Mouse (Mus musculus): Measurements from ENCODE around the gene Zdhhc7.

Zdhhc7 gene

GRCm38 (mm10) chr8:120113758-120114255, 12.5 kb upstream of the Zdhhc7 start, which contains the start of gene 6430548M08Rik:
TSS of gene 6430548M08Rik (plus strand) at chr8:120114152.
- peak; percentile 100 for DNase-seq

- no peak for DNase-seq
Measured at GRCm38 (mm10) chr8:120113306-120113705, 12.0 kb upstream of the Zdhhc7 start.

GRCm38 (mm10) chr8:120112535-120112934, 11.3 kb upstream of the Zdhhc7 start:
- DNase-seq: no peak

GRCm38 (mm10) chr8:120111382-120111781, 10.1 kb upstream of the Zdhhc7 start:
- no peak for DNase-seq

- DNase-seq: no peak
Measured at GRCm38 (mm10) chr8:120110966-120111365, 9.7 kb upstream of the Zdhhc7 start.

- no peak for DNase-seq
Measured at GRCm38 (mm10) chr8:120109149-120109548, 7.9 kb upstream of the Zdhhc7 start.

GRCm38 (mm10) chr8:120104721-120105272, 3.5 kb upstream of the Zdhhc7 start:
- DNase-seq: no peak

GRCm38 (mm10) chr8:120103916-120104315, 2.6 kb upstream of the Zdhhc7 start:
- no peak for DNase-seq

- no peak for DNase-seq
Measured at GRCm38 (mm10) chr8:120100388-120101067, 754 bp downstream of the Zdhhc7 start.

- no peak for DNase-seq
Measured at GRCm38 (mm10) chr8:120096486-120096885, 4.8 kb downstream of the Zdhhc7 start.

GRCm38 (mm10) chr8:120094801-120095200, 6.5 kb downstream of the Zdhhc7 start:
- DNase-seq: no peak

GRCm38 (mm10) chr8:120093103-120093502, 8.2 kb downstream of the Zdhhc7 start:
- no peak for DNase-seq

GRCm38 (mm10) chr8:120091032-120091431, 10.2 kb downstream of the Zdhhc7 start:
- DNase-seq: no peak

GRCm38 (mm10) chr8:120089511-120089910, 11.8 kb downstream of the Zdhhc7 start:
- no peak for DNase-seq

GRCm38 (mm10) chr8:120084783-120085182, 16.5 kb downstream of the Zdhhc7 start:
- DNase-seq: no peak

GRCm38 (mm10) chr8:120083261-120083660, 18.0 kb downstream of the Zdhhc7 start:
- DNase-seq: no peak

- no peak for DNase-seq
Measured at GRCm38 (mm10) chr8:120079361-120079760, 21.9 kb downstream of the Zdhhc7 start.

GRCm38 (mm10) chr8:120078080-120078479, 23.2 kb downstream of the Zdhhc7 start:
- DNase-seq: peak; percentile 85 to 86

GRCm38 (mm10) chr8:120075347-120075746, 25.9 kb downstream of the Zdhhc7 start:
- no peak for DNase-seq

- no peak for DNase-seq
Measured at GRCm38 (mm10) chr8:120074516-120074915, 26.8 kb downstream of the Zdhhc7 start.

GRCm38 (mm10) chr8:120072827-120073226, 28.5 kb downstream of the Zdhhc7 start:
- DNase-seq: no peak

GRCm38 (mm10) chr8:120072259-120072658, 29.0 kb downstream of the Zdhhc7 start:
- no peak for DNase-seq

- peak; percentile 79 to 80 for DNase-seq
Measured at GRCm38 (mm10) chr8:120071684-120072083, 29.6 kb downstream of the Zdhhc7 start.

- no peak for DNase-seq
Measured at GRCm38 (mm10) chr8:120067936-120068668, 33.2 kb downstream of the Zdhhc7 start.

Measured in B cell, adult 2 months (primary cell).